Mouse (Mus musculus): ENCODE measurements around the gene Ak6. TPM values are rescaled to one million over a fixed set of nuclear protein-coding genes. Genes with fewer than 3 reads are reported as not detected.

Ak6 gene
- polyA plus RNA-seq (2015; fragmentation: Nextera tagmentation; extraction: Ambion mirVana), result 255 and 261 TPM in 2 replicates

DNA sequence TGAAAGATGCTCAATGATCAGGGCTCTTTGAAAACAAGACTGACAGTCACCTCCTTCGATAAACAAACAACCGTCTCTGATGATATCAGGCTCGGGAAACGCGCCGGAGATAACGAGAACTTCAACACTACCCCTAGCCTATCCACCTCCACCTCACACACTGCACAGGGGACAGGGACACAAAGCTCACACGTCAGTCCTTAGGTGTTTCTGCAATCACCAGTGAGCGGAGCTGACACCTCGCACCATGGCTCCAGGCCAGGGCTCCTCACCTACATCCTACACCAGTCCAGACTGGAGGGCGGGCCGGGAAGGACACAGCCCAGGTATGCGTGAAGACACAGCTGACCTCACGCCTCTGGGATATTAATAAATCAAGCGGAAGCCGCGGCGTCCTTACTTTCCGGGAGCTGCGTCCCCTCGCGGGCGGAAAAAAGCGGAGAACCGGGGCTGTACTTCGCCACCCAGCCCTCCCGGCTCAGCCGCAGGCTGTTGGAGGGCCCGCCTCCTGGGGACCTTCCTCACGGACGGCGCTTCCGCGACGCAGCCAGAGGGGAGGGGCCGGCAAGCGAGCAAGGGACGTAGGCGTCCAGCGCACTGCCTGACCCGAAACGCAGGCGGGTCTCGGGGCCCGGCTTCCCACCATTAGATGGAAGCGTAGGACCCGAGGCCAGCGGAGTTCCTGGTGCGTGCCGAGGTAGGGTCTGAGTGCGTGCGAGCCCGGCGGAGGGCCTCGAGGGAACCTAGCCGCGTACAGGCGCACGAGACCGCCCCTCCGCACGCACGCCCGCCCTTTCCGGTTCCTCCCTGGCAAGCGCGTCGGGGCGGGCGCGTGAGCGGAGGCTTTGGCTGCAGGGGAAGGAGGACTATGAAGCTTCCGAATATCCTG, at the start of gene Ak6, which contains the start of gene Rad17:
Gene Ak6, plus strand, starts transcription at position 430 of the 889 bp plus-strand sequence.
Gene Rad17, minus strand, starts transcription at position 502 of the 889 bp plus-strand sequence.
- H3K9me3 ChIP-seq, result no peaks in the 10 kb centered on the region
- peak within 1 kb of the TSS; percentile 89 for H3K4me3 ChIP-seq (replicated peaks)
- peaks cover 7% of the 10 kb centered on the region; the same call in 1 of the 2 replicates for H3K4me1 ChIP-seq
- ATAC-seq (ENCODE audit: insufficient read depth, low FRiP score, low read depth), result peak; percentile 98
- WGBS, result under 1% methylated on average over 70 of the region's 73 CpGs
- H3K4me2 ChIP-seq, result peak within 1 kb of the TSS; percentile 74
- H3K27me3 ChIP-seq (replicated peaks), result no peaks in the 10 kb centered on the region
- peak within 1 kb of the TSS; percentile 97 for H3K27ac ChIP-seq
- H3K9ac ChIP-seq, result peak within 1 kb of the TSS; percentile 86
- H3K36me3 ChIP-seq, result 0 out of 2 replicates have a peak, but pooled peaks cover 3% of the 10 kb centered on the region

DNA sequence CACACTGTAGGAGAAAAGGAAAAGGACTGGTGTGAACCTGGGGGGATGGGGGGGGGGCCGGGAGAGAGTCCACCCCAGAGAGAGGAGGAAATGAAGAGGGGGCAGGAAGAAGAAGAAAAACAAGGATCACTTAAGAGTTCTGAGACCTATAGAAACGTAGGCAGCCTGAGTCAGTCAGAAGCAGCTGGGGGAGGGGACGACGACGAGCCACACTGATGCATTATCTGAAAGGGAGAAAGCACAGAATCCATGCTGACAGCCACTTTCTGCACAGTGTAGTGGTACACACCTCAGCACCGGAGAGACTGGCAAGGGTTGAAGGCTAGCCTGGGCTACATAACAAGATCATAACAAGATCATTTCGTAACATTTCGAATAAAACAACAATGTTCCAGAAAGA, 49.7 kb upstream of the Ak6 start:
- H3K27ac ChIP-seq, result peak overlapping the region; percentile 32; the same call in 1 of the 2 replicates

DNA sequence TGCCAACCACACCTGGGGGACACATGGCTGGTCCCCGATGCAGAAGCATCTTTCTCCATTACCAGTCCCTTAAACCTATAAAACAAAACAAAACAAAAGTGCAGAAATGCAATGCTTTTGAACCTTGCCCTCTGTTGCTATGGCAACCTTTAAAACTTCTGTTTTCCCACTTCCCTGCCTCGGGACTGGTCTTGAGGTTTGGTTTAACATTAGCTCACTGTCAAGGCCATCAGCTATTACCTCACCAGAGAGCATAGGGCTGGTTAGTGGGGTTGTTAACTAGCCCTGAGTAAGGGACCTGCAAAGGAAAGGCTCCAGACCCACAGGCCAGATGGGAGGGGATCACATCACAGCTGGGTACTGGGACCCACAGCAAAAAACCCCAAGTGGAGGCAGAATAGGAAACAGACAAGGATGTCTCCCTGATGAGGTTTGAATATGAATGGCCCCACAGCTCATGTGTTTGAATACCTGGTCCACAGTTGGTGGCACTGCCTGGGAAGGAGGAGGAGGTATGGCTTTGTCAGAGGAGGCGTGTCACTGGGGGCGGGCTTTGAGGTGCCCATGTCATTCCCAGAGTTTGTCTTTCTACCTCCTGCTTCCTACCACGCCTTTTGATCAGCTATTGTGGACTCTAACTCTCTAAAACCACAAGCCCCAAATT, 48.4 kb upstream of the Ak6 start:
- no peaks in the 10 kb centered on the region for H3K36me3 ChIP-seq
- peak; percentile 84; the same call in 1 of the 2 replicates for ATAC-seq (ENCODE audit: insufficient read depth, low FRiP score, low read depth)
- H3K9ac ChIP-seq, result no peak overlapping the region
- no peaks in the 10 kb centered on the region for H3K9me3 ChIP-seq
- H3K4me2 ChIP-seq, result no peak overlapping the region
- 60% methylated on average over 5 of the region's 5 CpGs for WGBS
- H3K4me3 ChIP-seq (replicated peaks), result no peak overlapping the region
- H3K27ac ChIP-seq, result no peak overlapping the region
- H3K4me1 ChIP-seq, result no peaks in the 10 kb centered on the region
- H3K27me3 ChIP-seq (replicated peaks), result no peaks in the 10 kb centered on the region

More for the DNA sequence above, 49.7 kb upstream of the Ak6 start:
- WGBS, result 54% methylated on average over 8 of the region's 8 CpGs
- no peak for ATAC-seq (ENCODE audit: insufficient read depth, low FRiP score, low read depth)
- Histone ChIP-seq H3K9me3 (no peaks in the 10 kb centered on the region), H3K9ac (no peak overlapping the region), H3K27me3 (replicated peaks) (no peaks in the 10 kb centered on the region), H3K4me3 (replicated peaks) (no peak overlapping the region), H3K36me3 (no peaks in the 10 kb centered on the region; the same call in 1 of the 2 replicates), H3K4me2 (no peak overlapping the region), H3K4me1 (no peaks in the 10 kb centered on the region)

DNA sequence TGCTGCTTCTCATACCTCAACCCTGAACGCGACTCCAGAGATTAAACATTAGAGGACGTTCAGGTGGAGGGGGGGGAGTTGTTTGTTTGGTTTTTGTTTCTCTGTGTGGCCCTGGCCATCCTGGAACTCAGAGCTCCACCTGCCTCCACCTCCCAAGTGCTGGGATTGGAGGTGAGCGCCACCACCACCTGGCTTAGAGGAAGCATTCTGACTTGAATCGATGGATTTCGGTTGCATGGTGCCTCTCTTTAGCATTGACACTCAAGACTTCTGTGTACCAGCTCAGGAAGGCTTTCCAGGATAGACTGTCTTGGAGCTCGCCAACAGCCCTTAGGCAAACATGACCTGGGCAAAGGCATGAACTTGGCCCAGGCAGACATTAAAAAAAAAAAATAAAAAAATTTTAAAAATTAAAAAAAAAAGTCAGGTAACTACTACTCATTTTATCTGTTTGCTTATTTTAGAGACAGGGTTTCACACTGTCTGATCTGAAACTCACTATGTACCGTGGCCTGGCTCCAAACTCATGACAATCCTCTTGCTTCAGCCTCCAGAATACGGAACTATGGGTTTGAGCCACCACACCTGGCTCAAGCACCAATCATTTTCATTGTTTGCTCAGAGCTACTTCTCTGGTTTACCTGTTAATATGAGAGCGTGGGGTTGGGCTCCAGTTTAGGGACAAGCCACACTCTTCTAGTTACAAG, 47.6 kb upstream of the Ak6 start:
- peaks cover 3% of the 10 kb centered on the region; the same call in 1 of the 2 replicates for H3K36me3 ChIP-seq
- no peaks in the 10 kb centered on the region for H3K9me3 ChIP-seq
- no peaks in the 10 kb centered on the region for H3K27me3 ChIP-seq (replicated peaks)
- H3K4me3 ChIP-seq (replicated peaks), result no peak overlapping the region
- no peak overlapping the region for H3K9ac ChIP-seq
- ATAC-seq (ENCODE audit: insufficient read depth, low FRiP score, low read depth), result no peak
- no peak overlapping the region for H3K27ac ChIP-seq
- 83% methylated on average over 10 of the region's 10 CpGs for WGBS
- no peak overlapping the region for H3K4me2 ChIP-seq
- no peaks in the 10 kb centered on the region for H3K4me1 ChIP-seq

DNA sequence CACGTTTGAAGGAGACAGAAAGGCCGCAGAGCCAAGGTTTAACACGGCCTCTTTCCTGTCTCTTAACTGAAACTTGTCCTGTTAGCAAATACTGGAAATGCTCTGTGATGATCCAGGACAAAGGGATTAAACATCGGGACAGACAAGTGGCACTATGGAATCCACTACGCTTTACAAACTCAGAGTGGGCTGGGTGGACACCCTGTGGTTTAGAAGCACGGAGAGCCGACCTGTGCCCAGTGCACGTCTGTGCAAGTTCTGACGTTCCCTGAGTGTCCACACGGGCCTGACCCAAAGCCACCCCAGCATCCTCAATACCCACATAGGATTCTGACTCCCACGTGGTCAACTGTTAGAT, 47.1 kb upstream of the Ak6 start:
- H3K4me2 ChIP-seq, result no peak overlapping the region
- H3K27me3 ChIP-seq (replicated peaks), result no peaks in the 10 kb centered on the region
- no peaks in the 10 kb centered on the region for H3K4me1 ChIP-seq
- no peak for ATAC-seq (ENCODE audit: insufficient read depth, low FRiP score, low read depth)
- no peaks in the 10 kb centered on the region for H3K9me3 ChIP-seq
- 87% methylated on average over 11 of the region's 11 CpGs for WGBS
- no peak overlapping the region for H3K27ac ChIP-seq
- no peak overlapping the region for H3K9ac ChIP-seq
- H3K4me3 ChIP-seq (replicated peaks), result no peak overlapping the region
- peaks cover 3% of the 10 kb centered on the region; the same call in 1 of the 2 replicates for H3K36me3 ChIP-seq

DNA sequence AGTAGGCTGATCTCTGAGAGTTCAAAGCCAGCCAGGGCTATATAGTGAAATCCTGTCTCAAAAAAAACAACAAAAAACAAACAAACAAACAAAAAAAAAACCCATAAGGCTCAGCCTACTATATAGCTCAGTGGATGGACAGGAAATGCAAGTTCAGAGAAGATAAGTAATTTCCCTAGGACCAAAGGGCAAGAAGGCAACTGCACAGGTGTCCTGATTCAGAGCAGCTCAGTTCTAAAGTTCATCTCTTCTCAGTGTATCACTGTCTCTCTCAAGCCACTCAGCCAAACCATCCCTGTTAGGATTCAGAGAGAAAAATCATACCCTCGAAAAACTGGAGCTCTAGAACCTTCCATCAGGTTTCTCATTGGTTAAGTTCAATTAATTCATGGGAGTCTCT, 44.9 kb upstream of the Ak6 start:
- WGBS, result 63% methylated on average over 1 of the region's 1 CpGs
- no peak for ATAC-seq (ENCODE audit: insufficient read depth, low FRiP score, low read depth)
- Histone ChIP-seq H3K4me3 (replicated peaks) (no peak overlapping the region), H3K9me3 (no peaks in the 10 kb centered on the region), H3K4me1 (no peaks in the 10 kb centered on the region), H3K4me2 (no peak overlapping the region), H3K27me3 (replicated peaks) (no peaks in the 10 kb centered on the region), H3K36me3 (peaks cover 3% of the 10 kb centered on the region; the same call in 1 of the 2 replicates), H3K9ac (no peak overlapping the region), H3K27ac (no peak overlapping the region)

DNA sequence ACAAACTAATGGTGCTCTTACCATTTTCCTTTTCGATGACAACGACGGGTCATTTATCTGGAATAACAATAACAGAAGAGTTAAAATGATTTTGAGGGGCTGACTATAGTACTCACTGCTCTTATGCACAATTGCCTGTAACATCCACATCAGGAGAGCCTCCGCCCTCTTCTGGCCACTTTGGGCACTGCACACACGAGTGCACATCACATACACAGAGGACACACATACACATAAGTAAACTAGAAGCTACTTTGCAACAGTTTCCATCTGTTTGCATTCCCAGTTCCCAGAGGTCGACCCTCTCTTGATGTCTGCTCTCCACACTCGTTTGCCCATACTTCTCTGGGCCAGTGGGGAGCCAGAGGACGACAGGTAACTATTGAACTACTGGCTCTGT, 43.0 kb upstream of the Ak6 start:
- no peaks in the 10 kb centered on the region for H3K4me1 ChIP-seq
- H3K27me3 ChIP-seq (replicated peaks), result no peaks in the 10 kb centered on the region
- peaks cover 6% of the 10 kb centered on the region; the same call in 1 of the 2 replicates for H3K36me3 ChIP-seq
- no peak overlapping the region for H3K27ac ChIP-seq
- 85% methylated on average over 8 of the region's 8 CpGs for WGBS
- H3K9ac ChIP-seq, result no peak overlapping the region
- no peak for ATAC-seq (ENCODE audit: insufficient read depth, low FRiP score, low read depth)
- no peak overlapping the region for H3K4me3 ChIP-seq (replicated peaks)
- no peaks in the 10 kb centered on the region for H3K9me3 ChIP-seq
- no peak overlapping the region for H3K4me2 ChIP-seq

DNA sequence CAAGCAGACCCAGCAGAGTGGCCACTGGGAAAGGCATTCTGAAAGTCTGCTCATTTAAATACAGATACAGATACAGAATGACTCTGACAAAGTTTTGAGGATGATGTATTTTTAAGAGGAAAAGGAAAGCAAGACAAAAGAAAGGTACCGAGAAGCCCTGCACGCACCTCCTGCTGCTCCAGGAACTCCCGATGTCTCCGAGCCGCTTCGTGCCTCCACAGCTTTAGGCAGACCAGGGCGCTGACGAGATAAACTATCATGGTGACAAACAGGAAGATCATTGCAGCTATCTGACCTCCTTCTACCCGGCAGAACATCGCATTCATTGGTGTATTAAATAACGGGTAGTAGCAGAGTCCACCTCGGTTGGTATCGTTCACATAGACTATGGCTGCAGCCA, 39.5 kb upstream of the Ak6 start:
- Histone ChIP-seq H3K9ac (no peak overlapping the region), H3K4me3 (replicated peaks) (no peak overlapping the region), H3K27me3 (replicated peaks) (no peaks in the 10 kb centered on the region), H3K9me3 (no peaks in the 10 kb centered on the region), H3K4me2 (no peak overlapping the region), H3K27ac (no peak overlapping the region), H3K36me3 (peaks cover 6% of the 10 kb centered on the region; the same call in 1 of the 2 replicates), H3K4me1 (no peaks in the 10 kb centered on the region; the same call in 1 of the 2 replicates)
- ATAC-seq (ENCODE audit: insufficient read depth, low FRiP score, low read depth), result no peak
- 92% methylated on average over 13 of the region's 13 CpGs for WGBS

DNA sequence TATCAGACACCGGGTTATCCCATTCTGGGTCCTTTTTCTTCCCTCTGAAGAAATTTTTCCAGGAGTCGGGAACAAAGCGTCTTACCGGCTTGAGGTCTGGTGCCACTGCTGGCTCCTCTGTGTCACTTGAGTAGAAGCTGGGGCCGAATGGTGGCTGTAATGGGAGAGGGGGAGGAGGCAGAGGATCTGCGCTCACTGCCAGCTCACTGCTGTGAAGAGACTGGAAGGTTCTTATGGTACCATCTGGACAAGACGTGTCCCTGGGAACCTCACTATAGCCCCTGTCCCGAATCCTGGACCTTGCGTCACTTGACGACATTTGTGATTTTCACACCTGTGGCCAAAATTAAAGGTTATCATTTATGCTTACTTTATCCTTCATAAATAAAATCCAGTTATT, 38.5 kb upstream of the Ak6 start:
- Histone ChIP-seq H3K27me3 (replicated peaks) (no peaks in the 10 kb centered on the region), H3K36me3 (peaks cover 6% of the 10 kb centered on the region; the same call in 1 of the 2 replicates), H3K9ac (no peak overlapping the region), H3K4me2 (no peak overlapping the region), H3K4me3 (replicated peaks) (no peak overlapping the region), H3K9me3 (no peaks in the 10 kb centered on the region), H3K4me1 (peaks cover 5% of the 10 kb centered on the region; the same call in 1 of the 2 replicates), H3K27ac (no peak overlapping the region)
- 94% methylated on average over 10 of the region's 10 CpGs for WGBS
- ATAC-seq (ENCODE audit: insufficient read depth, low FRiP score, low read depth), result no peak

DNA sequence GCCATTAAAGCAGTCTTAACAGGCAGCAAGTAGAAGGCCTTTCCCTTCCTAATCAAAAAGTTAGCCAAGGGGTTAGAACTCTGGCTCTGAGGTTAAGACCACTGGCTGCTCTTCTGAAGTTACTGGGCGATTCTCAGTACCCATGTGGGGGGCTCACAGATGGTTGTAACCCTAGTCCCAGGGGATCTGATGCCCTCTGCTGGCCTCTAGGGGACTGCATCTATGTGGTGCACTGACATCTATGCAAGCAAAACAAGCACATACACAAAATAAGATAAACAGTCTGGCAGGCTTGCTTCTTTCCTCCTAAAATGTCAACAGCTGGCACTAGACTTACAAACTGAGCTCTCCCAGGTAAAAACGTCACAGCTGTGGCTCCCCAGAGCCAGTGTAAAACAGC, 37.9 kb upstream of the Ak6 start:
- H3K4me2 ChIP-seq, result no peak overlapping the region
- H3K4me3 ChIP-seq (replicated peaks), result no peak overlapping the region
- no peak overlapping the region for H3K27ac ChIP-seq
- peaks cover 5% of the 10 kb centered on the region; the same call in 1 of the 2 replicates for H3K4me1 ChIP-seq
- no peak for ATAC-seq (ENCODE audit: insufficient read depth, low FRiP score, low read depth)
- H3K36me3 ChIP-seq, result peaks cover 8% of the 10 kb centered on the region
- H3K27me3 ChIP-seq (replicated peaks), result no peaks in the 10 kb centered on the region
- 61% methylated on average over 2 of the region's 2 CpGs for WGBS
- no peak overlapping the region for H3K9ac ChIP-seq
- no peaks in the 10 kb centered on the region for H3K9me3 ChIP-seq

DNA sequence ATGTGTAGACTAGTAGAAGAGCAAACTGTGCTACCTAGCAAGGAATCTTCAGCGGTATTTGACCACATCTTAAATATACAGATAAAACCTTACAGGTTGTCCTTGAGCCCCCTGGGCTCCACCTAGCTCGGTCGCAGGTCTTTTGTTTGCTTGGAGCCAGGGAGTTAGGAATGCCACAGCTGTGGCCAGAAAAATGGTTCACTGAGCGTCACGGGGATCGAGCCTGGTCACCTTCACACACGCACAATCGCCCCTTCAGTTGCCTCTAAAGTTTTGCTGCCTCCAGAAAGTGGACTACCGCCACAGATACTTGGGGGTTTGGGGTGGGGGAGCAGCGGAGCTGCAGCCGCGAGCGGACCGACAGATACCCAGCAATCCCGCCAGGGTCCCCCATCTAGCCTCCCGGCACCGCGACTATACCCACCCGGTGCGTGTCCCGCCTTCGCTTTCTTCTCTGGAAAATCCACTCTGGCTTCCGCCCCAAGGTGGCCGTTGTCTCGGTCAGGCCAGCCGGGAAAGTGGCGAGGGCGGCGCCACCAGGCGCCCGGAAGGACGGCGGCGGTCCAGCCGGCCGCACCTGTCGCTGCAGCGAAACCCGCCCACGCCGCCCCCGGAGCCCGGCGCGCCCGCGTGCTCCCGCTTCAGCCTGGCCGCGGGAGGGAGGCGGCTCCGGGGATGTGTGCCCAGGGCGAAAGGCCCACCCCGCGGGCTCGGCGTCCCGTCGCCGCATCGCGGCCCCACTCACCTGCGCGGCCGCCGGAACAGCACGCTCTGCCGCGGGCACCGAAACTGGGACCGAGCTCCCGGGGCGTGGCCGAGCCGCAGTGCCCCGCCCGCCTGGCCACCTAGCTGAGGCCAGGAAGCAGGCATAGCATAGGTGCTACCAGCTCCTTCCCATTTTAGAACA, 34.3 kb upstream of the Ak6 start, which contains the start of gene Marveld2:
Gene Marveld2, minus strand, starts transcription at position 791 of the 907 bp plus-strand sequence.
- peak within 1 kb of the TSS; percentile 85 for H3K27ac ChIP-seq
- WGBS, result 3% methylated on average over 77 of the region's 77 CpGs
- H3K36me3 ChIP-seq, result peaks cover 7% of the 10 kb centered on the region

More for the DNA sequence above, 34.3 kb upstream of the Ak6 start, which contains the start of gene Marveld2:
- Histone ChIP-seq H3K9ac (peak within 1 kb of the TSS; percentile 44; the same call in 1 of the 2 replicates), H3K4me3 (replicated peaks) (peak within 1 kb of the TSS; percentile 59), H3K4me2 (peak within 1 kb of the TSS; percentile 82), H3K4me1 (peaks cover 5% of the 10 kb centered on the region; the same call in 1 of the 2 replicates), H3K9me3 (no peaks in the 10 kb centered on the region), H3K27me3 (replicated peaks) (no peaks in the 10 kb centered on the region)
- ATAC-seq (ENCODE audit: insufficient read depth, low FRiP score, low read depth), result peak; percentile 88

Measured in stomach, embryonic 15.5 days (tissue).